Mouse (Mus musculus) naive thymus-derived CD4-positive, alpha-beta T cell, adult 2 months (primary cell): ENCODE measurements around the gene Krt80.

ENCODE experiments used
- DNase-seq: peaks from one replicate; pipeline ENCODE4 v3.0.0-alpha.2; 2011; ENCODE audit warnings: low read depth

The Krt80 gene

DNA sequence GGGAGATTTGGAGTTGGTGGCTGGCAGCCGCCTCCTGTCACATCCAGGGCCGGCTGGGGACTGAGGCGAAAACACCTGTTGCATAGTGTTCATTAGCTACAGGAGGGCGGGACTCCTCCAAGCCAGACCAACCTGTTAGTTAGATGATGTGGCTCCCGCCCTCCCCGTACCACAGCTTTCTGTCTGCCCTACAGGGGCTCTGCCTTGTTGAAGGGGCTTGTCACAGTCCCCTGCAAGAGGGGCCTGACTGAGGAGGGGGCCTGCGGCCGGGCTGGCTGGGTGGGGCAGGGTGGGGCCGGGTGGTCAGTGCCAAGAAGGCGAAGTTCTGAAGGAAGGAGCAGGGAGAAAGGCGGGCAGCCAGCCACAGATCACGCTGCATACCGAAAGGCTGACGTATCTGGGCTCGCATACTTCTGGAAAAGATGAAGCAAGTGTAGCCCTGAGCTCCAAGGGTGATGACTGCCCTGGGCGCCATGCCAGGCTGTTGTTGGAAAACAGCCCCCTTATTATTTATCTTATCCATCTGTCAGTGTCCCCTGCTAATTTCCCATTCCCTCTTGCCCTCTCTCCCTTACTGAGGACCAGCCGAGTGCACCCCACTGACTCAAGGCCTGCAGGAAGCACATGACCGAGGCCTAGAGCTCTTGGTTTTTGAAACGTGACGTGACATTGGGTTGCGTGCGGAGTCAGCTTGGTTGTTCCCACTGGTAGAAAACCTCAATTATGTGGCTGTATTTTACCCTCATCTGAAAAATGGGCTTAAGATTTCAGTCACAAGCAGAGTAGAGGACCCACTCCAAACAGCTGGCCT, at the start of gene Krt80:
Krt80 (minus strand) TSS at position 62 of the 811 bp plus-strand sequence.
- no peak for DNase-seq

DNA sequence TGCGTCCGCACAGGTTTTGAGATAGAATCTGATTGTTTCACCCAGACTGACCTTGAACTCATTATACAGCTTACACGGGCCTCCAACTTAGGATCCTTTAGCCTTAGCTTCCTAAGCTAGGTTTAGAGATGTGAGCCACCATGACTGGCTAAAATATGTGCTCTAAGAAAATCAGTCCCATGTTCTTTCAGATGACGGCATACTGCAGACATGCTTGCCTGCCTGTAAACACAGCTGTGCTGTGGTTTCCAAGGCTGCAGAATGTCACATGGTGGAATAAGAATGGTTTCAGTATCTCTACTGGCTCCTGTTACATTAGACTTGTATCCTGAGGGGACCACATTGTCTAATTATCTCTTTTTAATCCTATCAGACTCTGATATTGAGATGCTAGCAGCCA, 49.0 kb upstream of the Krt80 start:
- DNase-seq, result no peak

DNA sequence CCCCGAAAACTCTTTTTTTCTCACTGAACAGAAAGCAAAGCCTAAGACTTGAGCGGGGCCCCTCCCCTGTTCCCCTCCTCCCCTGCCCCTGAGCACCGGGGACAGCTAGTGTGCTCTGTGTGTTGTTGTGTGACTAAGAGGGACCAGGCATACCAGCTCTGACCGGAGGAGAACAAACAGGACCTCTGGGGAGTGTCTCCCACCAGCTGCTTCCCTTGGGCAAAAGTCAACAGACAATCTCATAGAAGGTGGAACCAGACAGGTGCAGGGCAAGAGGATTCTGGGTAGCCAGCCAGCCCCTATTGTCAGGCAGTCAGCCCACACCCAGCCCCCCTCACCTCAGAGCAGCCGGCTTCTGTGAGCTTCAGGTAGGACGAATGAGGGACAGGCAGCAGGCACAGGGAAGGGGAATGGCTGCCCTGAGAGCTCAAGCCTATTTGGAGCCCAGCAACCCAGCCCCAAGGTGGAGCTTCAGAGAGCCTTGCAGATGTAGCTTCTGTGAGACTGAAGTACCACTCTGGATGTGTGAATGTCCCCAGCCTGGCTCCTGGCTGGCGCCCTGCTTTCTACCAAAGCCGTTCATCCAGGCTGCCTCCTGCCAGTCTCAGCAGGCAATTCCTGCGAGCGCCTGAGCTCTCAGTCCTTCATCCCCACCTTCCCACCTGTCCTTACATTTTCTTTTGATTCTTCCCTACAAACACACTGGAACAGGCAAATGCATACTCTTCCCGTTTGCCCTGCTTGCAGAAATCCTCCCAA, 45.0 kb upstream of the Krt80 start:
- DNase-seq, result no peak

DNA sequence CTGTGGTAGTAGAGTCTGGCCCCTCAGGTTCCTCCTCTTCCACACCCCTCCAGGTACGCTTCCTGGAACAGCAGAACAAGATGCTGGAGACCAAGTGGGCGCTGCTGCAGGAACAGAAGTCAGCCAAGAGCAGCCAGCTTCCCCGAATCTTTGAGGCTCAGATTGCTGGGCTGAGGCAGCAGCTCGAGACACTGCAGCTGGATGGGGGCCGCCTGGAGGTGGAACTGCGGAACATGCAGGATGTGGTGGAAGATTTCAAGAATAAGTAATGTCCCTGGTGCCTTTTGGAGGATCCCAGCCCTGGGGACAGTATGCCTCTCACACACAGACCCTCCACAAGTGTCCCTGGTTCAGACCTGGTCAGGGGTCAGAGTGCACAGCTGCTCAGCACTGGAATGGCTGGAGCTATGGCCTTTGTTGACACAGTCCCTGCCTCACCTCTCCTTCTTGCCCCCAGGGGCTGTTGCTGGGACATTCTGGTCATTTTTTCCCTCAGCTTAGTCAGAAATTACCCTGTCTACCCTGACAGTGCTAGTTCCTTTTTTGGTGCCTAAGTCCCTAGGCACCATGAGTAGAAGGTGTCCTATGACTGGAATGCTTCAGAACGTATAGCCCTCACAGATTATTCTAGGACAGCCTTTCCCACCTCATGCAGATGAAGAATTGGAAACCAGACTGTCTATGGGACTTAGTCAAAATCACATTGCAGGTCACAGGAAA, 44.1 kb upstream of the Krt80 start:
- DNase-seq, result no peak

DNA sequence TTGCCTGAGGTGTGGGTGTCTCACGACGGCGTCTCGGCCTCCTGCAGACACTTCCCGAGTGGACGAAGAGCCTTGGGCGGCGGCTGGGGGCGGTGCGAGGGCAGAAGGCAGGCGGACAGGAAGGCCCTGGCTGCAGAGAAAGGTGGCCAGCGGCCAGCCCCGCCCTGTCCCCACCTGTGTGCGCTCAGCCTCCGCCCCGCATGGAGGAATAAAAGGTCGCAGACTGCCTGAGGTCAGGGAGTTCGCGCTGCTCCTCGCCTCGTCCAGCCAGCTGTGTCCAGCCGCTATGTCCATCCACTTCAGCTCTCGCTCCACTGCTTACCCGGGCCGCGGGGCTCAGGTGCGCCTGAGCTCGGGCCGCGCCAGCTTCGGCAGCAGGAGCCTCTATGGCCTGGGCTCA, 42.2 kb upstream of the Krt80 start:
- no peak for DNase-seq

DNA sequence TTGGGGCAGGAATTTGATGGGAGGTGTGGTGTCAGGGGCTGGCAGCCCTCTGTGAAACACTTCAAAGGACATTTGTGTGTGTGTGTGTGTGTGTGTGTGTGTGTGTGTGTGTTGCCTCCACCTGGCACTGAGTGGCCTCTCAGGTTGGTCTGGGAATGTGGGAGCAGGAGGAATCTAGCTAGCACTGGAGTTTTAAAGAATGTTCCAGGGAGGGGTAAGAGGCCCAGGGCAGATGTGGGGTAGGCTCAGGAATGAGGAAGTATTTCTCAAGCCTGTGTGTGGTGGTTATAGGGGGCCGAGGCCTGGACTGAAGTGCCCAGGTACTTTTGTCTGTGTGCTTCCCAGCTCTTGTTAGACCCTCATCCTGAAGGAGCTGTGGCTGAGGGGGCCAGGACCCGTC, 40.8 kb upstream of the Krt80 start, which contains the start of gene Krt7:
Krt7 (plus strand) TSS at position 269 of the 400 bp plus-strand sequence.
- DNase-seq, result no peak

DNA sequence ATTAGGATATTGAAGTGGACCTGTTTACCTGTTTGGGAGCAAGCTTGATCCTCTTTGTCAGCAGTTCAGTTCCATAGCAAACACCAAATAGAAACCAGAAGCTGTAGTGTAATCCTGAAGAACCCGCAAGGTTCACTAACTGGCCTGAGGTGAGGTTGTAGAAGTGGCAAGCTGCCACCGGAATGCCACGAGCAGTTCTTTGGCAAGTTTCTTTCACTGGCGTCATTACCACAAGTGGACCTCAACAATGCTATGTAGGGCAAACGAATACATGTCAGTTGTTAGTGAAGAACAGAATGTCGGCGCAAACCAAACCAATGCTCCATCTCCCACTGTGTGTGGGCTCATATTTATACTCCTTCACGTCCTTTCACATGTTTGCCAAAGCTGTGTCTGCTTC, 28.3 kb upstream of the Krt80 start:
- no peak for DNase-seq

DNA sequence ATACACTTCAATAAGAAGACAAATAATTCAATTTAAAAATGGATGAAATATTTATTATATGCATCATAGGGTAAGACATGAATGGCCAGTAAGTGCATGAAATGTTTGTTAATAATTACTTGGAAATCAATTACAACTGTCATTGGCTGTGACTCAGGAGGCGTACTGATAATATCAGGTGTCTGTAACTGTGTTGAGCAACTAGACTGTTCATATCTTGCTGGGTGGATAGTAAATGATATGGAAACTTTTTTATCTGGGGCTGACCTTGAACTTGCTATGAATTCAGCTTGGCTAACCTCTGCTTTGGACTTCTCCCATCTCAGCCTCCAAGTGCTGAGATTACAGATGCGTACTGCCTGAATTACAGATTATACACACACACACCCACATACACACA, 27.7 kb upstream of the Krt80 start:
- no peak for DNase-seq

DNA sequence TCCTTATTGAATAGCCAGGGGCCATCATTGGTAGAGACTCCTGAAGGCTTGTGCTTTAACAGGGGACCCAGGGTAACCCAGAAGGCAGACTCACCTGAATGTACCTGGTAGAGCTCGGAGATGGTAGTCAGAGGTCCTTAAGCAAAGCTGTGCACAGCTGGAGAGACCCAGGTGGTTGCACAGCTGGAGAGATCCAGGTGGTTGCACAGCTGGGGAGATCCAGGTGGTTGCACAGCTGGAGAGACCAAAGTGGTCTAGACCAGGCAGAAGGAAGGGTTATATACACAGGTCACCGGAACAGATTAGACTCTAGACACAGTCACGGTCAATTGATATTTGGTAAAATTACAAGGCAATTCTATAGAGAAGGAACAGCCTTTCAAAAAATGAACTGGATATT, 27.0 kb upstream of the Krt80 start:
- DNase-seq, result no peak

DNA sequence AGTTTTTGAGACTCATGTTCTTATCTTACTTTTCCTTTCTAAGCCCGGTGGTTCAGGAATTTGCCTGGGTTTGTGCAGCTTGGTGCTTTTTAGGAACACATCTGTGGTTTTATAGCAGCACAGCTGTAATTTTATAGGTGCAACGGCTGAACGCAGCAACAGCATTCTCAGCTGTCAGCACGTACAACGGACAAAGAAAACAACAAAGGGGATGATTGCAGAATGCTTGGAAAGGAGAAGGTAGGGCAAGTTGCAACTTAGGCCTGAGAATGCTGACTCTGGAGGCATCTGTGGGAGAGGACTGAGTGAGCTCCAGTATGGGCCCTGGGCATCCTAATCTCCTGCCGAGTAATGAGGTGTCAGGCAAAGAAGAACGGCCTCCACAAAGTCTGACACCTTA, 26.5 kb upstream of the Krt80 start:
- DNase-seq, result no peak

DNA sequence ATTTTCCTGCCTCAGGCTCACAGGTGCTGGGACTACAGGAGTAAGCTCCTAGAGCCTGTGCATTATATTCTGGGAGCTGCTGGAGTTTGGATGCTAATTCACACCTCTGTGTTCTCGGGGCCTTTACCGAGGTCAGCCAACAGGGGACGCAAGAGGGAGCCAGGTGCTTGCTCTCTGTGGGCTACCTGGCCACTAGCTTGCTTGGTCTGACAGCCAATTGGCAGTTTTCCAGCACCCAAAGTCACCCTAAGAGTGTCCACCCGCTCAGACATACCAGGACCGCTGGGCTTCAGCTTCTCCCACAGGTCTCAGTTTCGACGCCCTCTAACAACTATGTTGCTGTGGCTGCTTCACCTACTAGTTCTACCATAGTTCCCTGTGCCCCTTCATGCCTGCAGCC, 24.9 kb upstream of the Krt80 start:
- no peak for DNase-seq

DNA sequence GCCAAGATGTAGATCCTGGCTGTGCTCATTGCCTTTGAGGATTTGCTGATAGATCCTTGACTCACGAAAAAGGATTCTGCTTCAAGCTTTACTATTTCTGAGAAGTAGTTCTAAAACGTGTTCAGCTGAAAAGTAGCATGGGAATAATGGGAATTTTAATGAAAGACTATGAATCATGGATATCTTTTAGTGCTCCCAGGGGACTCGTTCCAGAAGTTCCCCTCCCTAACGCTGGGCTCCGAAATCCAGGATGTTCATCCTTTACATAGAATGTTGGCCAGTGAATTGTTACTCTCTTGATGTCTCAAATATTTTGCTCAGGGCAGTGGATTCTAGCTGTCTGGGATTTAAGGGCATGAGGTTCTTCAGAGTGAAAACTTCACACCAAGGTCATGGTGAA, 22.3 kb upstream of the Krt80 start:
- DNase-seq, result no peak

DNA sequence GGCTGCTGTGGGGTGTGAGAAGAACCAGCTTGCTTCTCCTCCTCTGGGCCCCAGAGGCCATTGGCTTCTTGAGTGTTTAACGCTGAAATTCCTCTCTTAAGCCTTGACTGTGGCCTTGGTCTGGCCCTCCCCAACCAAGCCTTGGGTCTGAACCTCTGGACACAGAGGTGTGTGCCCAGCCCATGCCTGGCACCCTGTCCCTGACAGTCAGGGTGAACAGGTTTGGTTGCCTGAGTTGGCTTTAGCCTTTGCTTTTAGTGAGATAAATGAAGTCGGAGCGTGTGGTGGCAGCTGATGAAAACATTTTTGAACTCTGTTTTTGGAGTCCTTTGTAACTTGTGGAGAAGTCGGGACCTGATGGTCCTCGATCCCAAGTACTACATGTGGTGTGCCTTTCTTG, 20.2 kb upstream of the Krt80 start:
- DNase-seq, result no peak

DNA sequence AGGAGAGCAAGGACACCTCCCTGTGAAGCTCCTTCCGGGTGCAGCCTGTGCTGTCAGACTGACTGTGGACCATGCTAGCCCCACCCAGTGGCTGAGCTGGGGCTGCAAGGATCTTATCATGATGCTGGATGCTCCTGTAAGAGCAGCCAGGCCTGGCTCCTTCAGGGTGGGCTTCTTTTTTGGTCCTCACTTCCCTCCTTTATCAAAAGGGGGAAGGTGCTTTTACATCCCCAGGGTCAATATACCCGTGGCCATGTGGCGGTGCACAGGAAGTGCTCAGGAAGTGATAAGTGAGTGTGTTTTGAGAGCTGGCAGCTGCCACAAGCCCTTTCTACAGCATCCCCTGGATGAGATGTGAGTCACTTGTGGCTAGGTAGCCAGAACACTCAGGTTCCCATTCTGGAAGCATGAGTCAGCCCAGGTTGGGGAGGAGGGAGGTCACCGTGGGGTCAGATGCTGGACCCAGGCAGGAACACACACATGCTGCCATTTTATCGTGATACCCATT, 18.1 kb upstream of the Krt80 start:
- DNase-seq, result peak; percentile 30

DNA sequence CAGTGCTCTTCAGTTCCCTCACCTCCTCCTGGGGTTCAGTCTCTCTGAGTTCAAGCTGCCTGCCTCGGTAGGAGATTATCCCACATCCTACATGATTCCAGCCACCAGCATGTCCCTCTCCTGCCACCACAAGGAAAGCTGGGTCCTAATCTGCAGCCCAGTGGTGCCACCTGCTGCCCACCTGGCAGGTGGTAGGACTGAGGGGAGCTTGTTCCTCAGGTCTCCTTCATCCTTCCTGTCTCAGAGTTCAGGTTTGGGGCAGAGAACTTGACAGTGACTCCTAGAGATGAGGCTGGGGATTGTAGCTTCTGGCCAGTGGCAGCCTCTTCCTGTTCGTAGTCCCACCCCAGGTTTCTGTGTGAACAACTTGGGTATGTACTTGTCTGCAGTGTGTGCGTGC, 17.2 kb upstream of the Krt80 start:
- peak; percentile 8 for DNase-seq

DNA sequence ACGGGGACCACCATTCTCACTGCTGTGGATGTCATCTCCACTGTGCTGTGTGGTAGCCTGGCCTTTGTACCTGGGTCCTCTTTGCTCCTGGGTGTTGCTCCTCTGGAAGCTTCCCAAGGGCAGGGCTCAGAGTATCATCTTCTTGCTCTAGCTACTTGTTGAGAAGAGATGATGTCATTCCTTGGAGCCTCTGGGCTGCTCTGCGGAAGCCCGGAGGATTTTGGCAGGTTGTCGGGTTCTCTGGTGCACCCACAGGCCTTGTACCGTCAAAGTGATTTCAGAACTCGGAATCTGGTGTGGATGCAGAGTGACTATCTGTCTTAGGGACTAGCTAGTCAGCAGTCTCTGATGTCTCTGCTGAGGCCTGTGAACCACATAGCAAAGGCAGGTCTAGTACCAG, 15.1 kb upstream of the Krt80 start:
- DNase-seq, result no peak

DNA sequence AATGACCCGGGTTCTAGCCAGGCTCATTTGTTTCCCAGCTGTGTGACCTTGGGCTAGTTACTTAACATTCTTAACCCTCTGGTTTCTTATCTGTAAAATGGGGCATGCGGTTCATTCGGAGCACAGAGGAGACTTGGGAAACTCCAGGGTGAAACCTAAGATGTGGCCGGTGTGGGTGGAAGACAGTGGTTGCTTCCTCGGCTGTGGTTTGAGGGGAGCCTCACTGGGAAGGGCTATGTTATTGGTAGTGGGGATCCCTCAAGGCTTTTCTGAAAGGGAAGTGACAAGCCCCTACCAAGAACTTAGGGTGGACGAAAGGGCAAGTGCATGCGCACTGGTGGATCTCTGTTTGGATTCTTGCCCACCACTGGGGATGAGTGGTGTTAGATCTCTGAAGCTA, 14.6 kb upstream of the Krt80 start:
- no peak for DNase-seq

DNA sequence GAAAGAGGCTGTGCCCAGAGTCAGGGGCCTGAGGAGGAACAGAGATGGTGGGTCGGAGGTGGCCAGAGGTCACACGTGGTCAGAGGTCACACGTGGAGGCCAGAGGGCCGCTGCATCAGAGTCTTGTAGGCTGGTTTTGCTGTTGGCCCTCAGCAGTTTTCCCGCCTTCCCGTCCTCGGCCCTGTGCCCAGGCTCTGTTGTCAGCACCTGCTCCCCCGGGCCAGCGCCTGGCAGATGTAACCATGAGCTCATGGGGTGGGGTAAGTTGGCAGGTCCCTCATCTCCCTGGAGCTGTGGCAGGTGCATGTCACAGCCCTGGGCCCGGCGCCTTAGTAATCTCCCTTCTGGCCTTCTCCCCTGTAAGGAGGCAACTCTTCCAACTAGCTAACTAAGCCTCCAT, 12.8 kb upstream of the Krt80 start:
- no peak for DNase-seq

DNA sequence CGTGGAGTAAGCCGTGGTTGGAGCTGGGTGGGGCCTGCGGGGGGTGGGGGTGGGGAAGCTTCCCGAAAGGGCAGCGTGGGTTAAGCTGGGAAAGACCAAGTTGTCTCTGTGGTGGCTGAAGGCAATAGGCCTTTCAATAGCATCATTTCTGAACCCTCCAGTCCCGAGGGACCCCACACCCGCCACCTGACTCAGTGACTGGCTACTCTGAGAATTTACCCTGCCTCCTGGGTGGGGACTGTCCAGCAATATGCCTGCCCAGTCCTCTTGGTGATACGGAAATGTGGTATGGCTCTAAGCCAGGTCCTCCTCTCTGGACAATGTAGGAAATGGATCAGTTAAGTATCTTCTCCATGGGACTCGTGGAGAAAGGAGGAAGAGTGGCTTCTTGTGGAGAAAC, 11.8 kb upstream of the Krt80 start:
- DNase-seq, result no peak

DNA sequence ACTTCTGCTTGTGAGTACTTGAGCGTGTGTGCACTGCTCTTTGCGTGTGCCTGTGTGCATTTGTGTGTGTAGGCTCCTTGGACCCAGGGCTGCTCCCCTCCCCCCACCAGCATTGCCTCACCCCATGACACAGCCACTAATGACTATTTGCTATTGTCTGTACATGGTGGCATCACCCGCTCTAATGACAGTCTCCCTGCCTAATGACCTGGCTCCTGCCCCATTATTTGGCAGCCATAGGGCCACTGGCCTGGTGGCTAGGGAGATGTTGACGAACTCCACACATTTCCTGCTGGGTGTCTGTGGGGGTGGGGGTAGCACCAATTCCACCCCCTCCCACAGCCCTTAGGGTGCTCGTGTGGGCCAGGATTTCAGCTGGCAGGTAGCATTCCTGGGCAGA, 8.7 kb upstream of the Krt80 start:
- DNase-seq, result no peak

DNA sequence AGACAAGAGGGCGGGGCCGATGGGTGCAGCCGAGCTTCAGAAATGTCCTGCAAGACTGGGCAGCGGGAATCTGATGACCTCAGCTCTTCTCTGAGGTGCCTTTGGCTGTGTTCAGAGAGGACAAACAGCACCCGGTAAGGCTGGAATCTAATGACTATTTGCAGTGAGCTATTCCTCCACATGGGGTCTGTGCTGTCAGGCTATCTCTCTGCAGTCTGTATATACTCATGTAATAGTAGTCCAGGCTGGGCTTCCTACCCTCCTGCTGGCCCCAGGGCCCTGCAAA, 6.8 kb upstream of the Krt80 start:
- DNase-seq, result no peak

DNA sequence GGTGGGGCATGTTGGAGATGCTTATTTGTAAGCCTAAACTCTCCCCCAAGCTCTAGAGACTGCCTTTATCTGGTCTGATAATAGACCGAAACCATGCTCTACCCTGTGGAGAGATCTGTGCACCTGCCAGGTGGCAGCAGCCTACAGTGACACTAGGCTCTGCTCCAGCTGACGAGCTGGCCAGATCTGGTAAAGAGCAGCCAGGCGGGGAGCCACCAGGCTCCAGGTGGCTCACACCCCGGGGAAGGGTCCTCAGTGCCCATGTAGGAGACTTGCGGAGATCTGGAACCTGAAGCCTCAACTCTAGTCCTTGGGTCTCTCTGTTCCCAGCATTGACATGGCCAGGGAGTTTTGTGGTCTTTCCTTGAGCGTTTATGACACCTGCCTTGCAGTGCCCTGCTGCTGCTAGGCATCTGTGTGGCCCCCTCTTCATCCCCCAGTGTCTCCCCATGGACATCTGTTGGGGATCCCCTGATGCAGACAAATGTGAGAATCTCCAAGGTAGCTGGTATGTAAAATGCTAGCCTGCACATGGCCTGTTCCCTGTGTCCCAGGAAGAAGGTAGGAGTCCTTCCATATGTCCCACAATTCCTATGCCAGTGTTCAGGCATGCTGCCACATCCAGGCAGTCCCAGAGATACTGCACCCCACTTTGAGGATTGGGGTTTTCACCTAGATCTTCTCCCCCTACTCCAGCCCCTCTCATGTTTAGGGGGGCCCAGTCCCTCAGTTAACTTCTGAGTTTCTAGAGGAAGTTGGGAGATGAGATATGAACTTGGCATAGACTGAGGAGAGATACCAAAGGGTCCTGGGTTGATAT, 6.2 kb upstream of the Krt80 start:
- DNase-seq, result no peak
